Mouse (Mus musculus) thymus, postnatal 0 days (tissue): ENCODE data around the gene Midn. TPM values are rescaled to one million over a fixed set of nuclear protein-coding genes. Genes with fewer than 3 reads are reported as not detected.
A peak's percentile ranks its signal among the peaks of the same experiment; 100 is the strongest.

Experiments
- DNase-seq: peaks from one replicate; pipeline ENCODE4 v3.0.0-alpha.2; 2015; ENCODE audit warnings: low spot score
- polyA plus RNA-seq: library from polyadenylated mRNA; unstranded; fragments of >200 nt; fragmentation: Nextera tagmentation; extraction: Ambion mirVana; gene quantifications from 2 replicates; pipeline ENCODE4 v1.2.1, GENCODE M21; 2015

Midn gene
- 13.1 and 18.8 TPM in 2 replicates for polyA plus RNA-seq

- peak; percentile 67 for DNase-seq
Observed at GRCm38 (mm10) chr10:80147719-80148601, at the start of gene Midn. Gene Midn, plus strand, starts transcription at chr10:80148272.

GRCm38 (mm10) chr10:80098630-80099029 lies 49.4 kb upstream of the Midn start:
- no peak for DNase-seq

- DNase-seq, result no peak
Observed at GRCm38 (mm10) chr10:80100982-80101381, 47.1 kb upstream of the Midn start.

- peak; percentile 89 for DNase-seq
Observed at GRCm38 (mm10) chr10:80102216-80102915, 45.7 kb upstream of the Midn start.

GRCm38 (mm10) chr10:80103032-80103431 lies 45.0 kb upstream of the Midn start:
- no peak for DNase-seq

GRCm38 (mm10) chr10:80104181-80104580 lies 43.9 kb upstream of the Midn start:
- no peak for DNase-seq

- no peak for DNase-seq
Observed at GRCm38 (mm10) chr10:80105460-80105859, 42.6 kb upstream of the Midn start, which contains the start of gene Sbno2. Gene Sbno2, minus strand, starts transcription at chr10:80105571.

- DNase-seq, result no peak
Observed at GRCm38 (mm10) chr10:80105926-80106325, 42.1 kb upstream of the Midn start.

- DNase-seq, result no peak
Observed at GRCm38 (mm10) chr10:80107678-80108077, 40.4 kb upstream of the Midn start.

GRCm38 (mm10) chr10:80114341-80115284 lies 33.5 kb upstream of the Midn start:
- DNase-seq, result peak; percentile 87

GRCm38 (mm10) chr10:80115290-80115943 lies 32.7 kb upstream of the Midn start, which contains the start of gene Stk11:
Gene Stk11, plus strand, starts transcription at chr10:80115803.
- peak; percentile 100 for DNase-seq

- no peak for DNase-seq
Observed at GRCm38 (mm10) chr10:80115944-80116335, 32.1 kb upstream of the Midn start.

GRCm38 (mm10) chr10:80116563-80116926 lies 31.5 kb upstream of the Midn start:
- DNase-seq, result peak; percentile 19

- no peak for DNase-seq
Observed at GRCm38 (mm10) chr10:80116927-80117691, 31.0 kb upstream of the Midn start.

- peak; percentile 20 for DNase-seq
Observed at GRCm38 (mm10) chr10:80117736-80118135, 30.3 kb upstream of the Midn start.

GRCm38 (mm10) chr10:80118552-80118951 lies 29.5 kb upstream of the Midn start:
- peak; percentile 12 for DNase-seq

- no peak for DNase-seq
Observed at GRCm38 (mm10) chr10:80120146-80120545, 27.9 kb upstream of the Midn start.

- DNase-seq, result no peak
Observed at GRCm38 (mm10) chr10:80121639-80122038, 26.4 kb upstream of the Midn start.

GRCm38 (mm10) chr10:80123932-80124562 lies 24.0 kb upstream of the Midn start:
- DNase-seq, result no peak
